Mouse (Mus musculus) embryo, embryonic 11.5 days (tissue): ENCODE data around the gene Gm9112.
"Not testable (repeated sequence)": the region's sequence is repeated elsewhere in the genome, so short reads cannot be mapped to it uniquely, and the experiment has no call there.

Source experiments
- DNase-seq: peaks from one replicate; pipeline ENCODE4 v3.0.0-alpha.2; 2012; ENCODE audit warnings: low read depth, low spot score

The Gm9112 gene

GRCm38 (mm10) chrX:102707535-102707934 is at the start of gene Gm9112, which contains the start of gene Dmrtc1b:
TSS of gene Gm9112 (minus strand) at chrX:102707635.
TSS of gene Dmrtc1b (plus strand) at chrX:102707865.
- DNase-seq: not testable (repeated sequence)

GRCm38 (mm10) chrX:102724226-102724625 is 16.8 kb upstream of the Gm9112 start:
- DNase-seq: not testable (repeated sequence)

- DNase-seq: peak; percentile 4
These were observed 6.8 kb downstream of the Gm9112 start for GRCm38 (mm10) chrX:102700636-102701035.

GRCm38 (mm10) chrX:102689252-102689651 is 18.2 kb downstream of the Gm9112 start:
- not testable (repeated sequence) for DNase-seq

GRCm38 (mm10) chrX:102686872-102687271 is 20.6 kb downstream of the Gm9112 start, which contains the start of gene Gm3880:
TSS of gene Gm3880 (minus strand) at chrX:102686972.
- DNase-seq: not testable (repeated sequence)

- not testable (repeated sequence) for DNase-seq
These were observed 22.7 kb downstream of the Gm9112 start for GRCm38 (mm10) chrX:102684706-102685105.

GRCm38 (mm10) chrX:102666641-102667040 is 40.8 kb downstream of the Gm9112 start:
- DNase-seq: no peak

- no peak for DNase-seq
These were observed 46.7 kb downstream of the Gm9112 start for GRCm38 (mm10) chrX:102660712-102661111.
